Mouse (Mus musculus) embryonic fibroblast, embryonic 13.5 days (primary cell): ENCODE measurements around the gene Rcvrn.

Experiments used
- CTCF ChIP-seq: IDR thresholded peaks from 2 replicates; pipeline ENCODE4 v1.5.1; 2011; ENCODE audit warnings: mild to moderate bottlenecking, control low read depth, low read length, moderate library complexity, borderline replicate concordance; ENCODE audit not compliant: insufficient read depth
- POLR2A ChIP-seq: IDR thresholded peaks from 2 replicates; pipeline ENCODE4 v1.6.1; 2011; ENCODE audit warnings: low read depth, mild to moderate bottlenecking, control low read depth, low read length, moderate library complexity

- TF ChIP-seq CTCF: no peak
- TF ChIP-seq POLR2A: no peak
These were observed 42.3 kb upstream of the Rcvrn start for GRCm38 (mm10) chr11:67652893-67653255.
